Mouse (Mus musculus) olfactory bulb, adult 2 months (tissue): Measurements from ENCODE around the gene Bco2. TPM values are rescaled to one million over a fixed set of nuclear protein-coding genes. Genes with fewer than 3 reads are reported as not detected.

ENCODE experiments used
- H3K27ac ChIP-seq: fragments of 200-500 bp; 2 replicates; pipeline ENCODE4 v1.5.1; 2012; ENCODE audit warnings: low read depth, low read length; ENCODE audit not compliant: insufficient read depth
- H3K4me1 ChIP-seq: fragments of 200-500 bp; 2 replicates; pipeline ENCODE4 v1.6.1; 2012; ENCODE audit warnings: low read length; ENCODE audit not compliant: control insufficient read depth, insufficient read depth
- H3K4me3 ChIP-seq: fragments of 200-500 bp; 2 replicates; pipeline ENCODE4 v1.5.1; 2012; ENCODE audit warnings: mild to moderate bottlenecking, low read depth, low read length, moderate library complexity; ENCODE audit not compliant: insufficient read depth
- CTCF ChIP-seq: fragments of 200-500 bp; IDR thresholded peaks from 2 replicates; pipeline ENCODE4 v1.5.1; 2012; ENCODE audit warnings: low read depth, mild to moderate bottlenecking, low read length, moderate library complexity; ENCODE audit not compliant: insufficient read depth
- POLR2A ChIP-seq: fragments of 200-500 bp; IDR thresholded peaks from 2 replicates; pipeline ENCODE4 v1.6.1; 2012; ENCODE audit warnings: mild to moderate bottlenecking, low read depth, low read length, moderate library complexity; ENCODE audit not compliant: insufficient read depth
- WGBS: fragments of 180-500 bp; shearing (Covaris S2); methylation state at CpG from one replicate; pipeline ENCODE4 v1.1.7; 2018; 5-methylcytosine and 5-hydroxymethylcytosine counted together
- polyA plus RNA-seq: library from polyadenylated mRNA; stranded (reverse); fragments of >200 nt; gene quantifications from 2 replicates; pipeline ENCODE4 v1.2.4, GENCODE M21; 2012; ENCODE audit warnings: low replicate concordance; ENCODE audit not compliant: missing spikeins, insufficient read depth, insufficient read length

Gene Bco2
- polyA plus RNA-seq, 1 experiment = not detected

DNA sequence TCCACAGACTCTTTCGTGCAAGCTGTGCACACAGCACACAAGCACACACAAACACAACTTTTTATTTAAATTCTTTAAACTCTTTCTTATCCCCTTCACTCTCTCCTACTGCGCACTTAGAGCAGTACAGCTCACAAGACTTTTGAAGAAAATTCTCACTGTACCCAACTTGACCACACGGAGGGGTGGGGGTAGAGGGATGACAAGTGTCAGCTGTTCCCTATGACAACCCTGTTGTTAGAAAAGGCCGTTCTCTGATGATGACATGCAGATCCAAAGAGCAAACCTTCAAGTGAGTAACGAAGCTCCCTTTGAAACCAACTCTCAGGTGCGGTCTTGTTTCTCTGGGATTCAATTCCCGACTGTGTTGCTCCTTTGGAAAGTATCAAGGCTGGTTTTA, 27.1 kb downstream of the Bco2 start:
- TF ChIP-seq POLR2A (no peak), CTCF (no peak)
- Histone ChIP-seq H3K4me1 (no peaks in the 10 kb centered on the region), H3K4me3 (peak overlapping the region; percentile 67), H3K27ac (no peak overlapping the region; the same call in 1 of the 2 replicates)
- WGBS = 30% methylated on average over 7 of the region's 7 CpGs

DNA sequence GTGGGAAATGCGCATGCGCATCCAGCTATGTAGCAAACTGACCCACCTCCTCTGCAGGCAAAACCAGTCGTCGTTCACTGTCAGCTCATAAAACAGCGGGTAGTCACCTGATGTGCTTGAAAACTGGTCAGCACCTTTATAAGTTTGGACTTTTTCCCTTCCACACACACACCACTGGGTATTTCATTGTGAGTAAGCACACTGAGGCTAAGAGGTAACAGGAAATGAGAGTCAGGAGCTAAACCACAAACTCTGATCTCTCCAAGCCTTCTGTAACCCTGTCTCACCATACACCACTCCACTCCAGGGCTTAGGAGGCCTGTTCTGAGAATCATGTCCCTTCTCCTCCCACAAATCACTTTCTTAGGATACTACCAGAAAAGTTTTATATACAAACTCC, 29.4 kb downstream of the Bco2 start:
- WGBS = 83% methylated on average over 5 of the region's 5 CpGs
- H3K27ac ChIP-seq = no peak overlapping the region
- H3K4me3 ChIP-seq = no peak overlapping the region
- no peaks in the 10 kb centered on the region for H3K4me1 ChIP-seq
- no peak for TF ChIP-seq POLR2A
- TF ChIP-seq CTCF = no peak

DNA sequence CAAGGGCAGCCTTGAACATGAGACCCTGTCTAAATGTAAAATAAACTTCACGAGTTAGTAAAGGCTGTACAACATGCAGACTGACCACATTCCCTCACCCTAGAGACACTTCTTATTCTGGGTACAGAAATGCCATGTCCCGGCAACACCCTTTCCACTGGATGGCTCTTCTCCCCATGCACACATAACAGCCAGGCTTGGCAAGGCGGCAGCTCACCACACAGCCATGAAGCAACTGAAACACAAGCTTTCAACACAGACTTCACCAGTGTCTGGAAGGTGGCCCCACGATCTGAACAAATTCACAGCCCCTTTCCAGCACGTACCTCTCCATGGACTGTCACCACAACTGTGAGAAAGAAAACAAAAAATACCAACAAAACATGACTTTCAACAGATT, 30.0 kb downstream of the Bco2 start:
- Histone ChIP-seq H3K4me3 (no peak overlapping the region), H3K4me1 (no peaks in the 10 kb centered on the region), H3K27ac (no peak overlapping the region)
- no peak for TF ChIP-seq CTCF
- no peak for TF ChIP-seq POLR2A
- WGBS = 90% methylated on average over 5 of the region's 5 CpGs

DNA sequence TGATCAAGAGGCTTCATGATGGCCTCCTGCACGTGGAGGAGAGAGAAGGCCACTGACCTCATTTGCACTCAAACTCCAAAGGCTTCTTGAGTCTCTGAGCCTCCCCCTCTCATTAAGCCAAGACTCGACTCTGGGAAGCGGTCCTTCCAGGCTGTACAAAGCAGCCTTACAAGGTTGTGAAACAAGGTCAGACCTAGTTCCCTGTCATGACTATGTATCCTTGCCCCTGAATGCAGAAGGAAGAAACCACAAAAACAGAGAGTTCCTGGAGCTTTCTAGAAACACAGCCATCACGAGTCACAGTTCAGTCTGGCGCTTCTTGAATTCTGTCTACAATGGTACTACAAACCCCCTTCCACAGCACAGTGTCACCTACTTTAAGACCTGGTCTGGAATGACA, 32.4 kb downstream of the Bco2 start:
- 57% methylated on average over 5 of the region's 5 CpGs for WGBS
- H3K4me1 ChIP-seq = no peaks in the 10 kb centered on the region
- TF ChIP-seq POLR2A (no peak), CTCF (no peak)
- no peak overlapping the region for H3K4me3 ChIP-seq
- no peak overlapping the region for H3K27ac ChIP-seq

DNA sequence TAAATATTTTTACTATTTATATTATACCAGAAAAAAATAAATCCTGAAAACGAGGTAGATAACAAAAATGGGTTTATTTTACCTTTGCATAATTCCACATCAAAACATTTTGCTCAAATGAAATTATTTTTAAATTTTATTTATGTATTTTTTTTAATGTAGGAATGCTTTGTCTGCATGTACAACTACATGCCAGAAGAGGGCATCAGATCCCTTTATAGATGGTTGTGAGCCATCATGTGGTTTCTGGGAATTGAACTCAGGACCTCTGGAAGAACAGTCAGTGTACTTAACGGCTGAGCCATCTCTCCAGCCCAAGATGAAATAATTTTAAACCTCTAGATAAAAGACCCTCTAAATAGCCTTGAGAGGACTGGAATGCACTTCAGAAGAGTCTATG, 33.4 kb downstream of the Bco2 start:
- Histone ChIP-seq H3K4me1 (no peaks in the 10 kb centered on the region), H3K4me3 (no peak overlapping the region), H3K27ac (no peak overlapping the region)
- TF ChIP-seq CTCF = no peak
- TF ChIP-seq POLR2A = no peak
- 68% methylated on average over 2 of the region's 2 CpGs for WGBS

DNA sequence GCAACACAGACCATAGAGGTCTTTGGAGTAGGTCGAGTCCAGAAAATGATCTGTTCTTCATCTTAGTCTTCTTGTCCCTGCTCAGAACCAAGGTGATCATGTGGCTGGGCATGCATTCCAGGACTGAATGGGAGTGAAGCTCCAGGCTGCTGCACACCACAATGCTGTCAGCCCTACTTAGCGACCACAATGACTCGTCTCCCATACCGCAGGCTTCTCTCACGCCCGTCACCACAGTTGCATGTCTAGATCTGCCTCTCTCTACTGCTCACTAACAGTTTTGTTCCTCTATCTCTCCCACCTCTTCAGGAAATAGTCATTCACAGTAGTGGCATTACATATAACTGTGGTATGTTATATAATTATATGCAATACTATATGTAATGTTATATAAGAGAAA, 34.2 kb downstream of the Bco2 start:
- no peak for TF ChIP-seq POLR2A
- TF ChIP-seq CTCF = no peak
- WGBS = 91% methylated on average over 6 of the region's 6 CpGs
- Histone ChIP-seq H3K4me3 (no peak overlapping the region), H3K4me1 (no peaks in the 10 kb centered on the region), H3K27ac (no peak overlapping the region)

DNA sequence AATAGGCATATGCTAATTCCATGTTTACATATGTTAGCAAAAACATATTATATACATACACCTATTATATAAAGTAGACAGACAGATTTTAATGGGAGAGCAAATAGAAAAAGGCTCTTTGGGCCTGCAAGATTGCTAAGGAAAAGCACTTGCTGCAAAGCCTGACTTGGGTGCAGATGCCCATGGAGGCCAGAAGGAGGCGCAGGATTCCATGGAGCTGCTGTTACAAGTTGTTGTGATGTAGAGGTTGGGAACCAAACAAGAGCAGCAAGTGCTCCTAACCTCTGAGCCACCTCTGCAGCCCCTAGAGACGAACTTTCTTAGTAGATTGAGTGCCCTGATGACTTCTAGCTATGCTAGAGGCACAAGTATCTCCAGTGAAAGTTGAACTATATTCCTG, 36.2 kb downstream of the Bco2 start:
- Histone ChIP-seq H3K4me3 (no peak overlapping the region), H3K27ac (no peak overlapping the region), H3K4me1 (no peaks in the 10 kb centered on the region)
- TF ChIP-seq POLR2A (no peak), CTCF (no peak; the same call in 1 of the 2 replicates)
- WGBS = 37% methylated on average over 2 of the region's 2 CpGs

DNA sequence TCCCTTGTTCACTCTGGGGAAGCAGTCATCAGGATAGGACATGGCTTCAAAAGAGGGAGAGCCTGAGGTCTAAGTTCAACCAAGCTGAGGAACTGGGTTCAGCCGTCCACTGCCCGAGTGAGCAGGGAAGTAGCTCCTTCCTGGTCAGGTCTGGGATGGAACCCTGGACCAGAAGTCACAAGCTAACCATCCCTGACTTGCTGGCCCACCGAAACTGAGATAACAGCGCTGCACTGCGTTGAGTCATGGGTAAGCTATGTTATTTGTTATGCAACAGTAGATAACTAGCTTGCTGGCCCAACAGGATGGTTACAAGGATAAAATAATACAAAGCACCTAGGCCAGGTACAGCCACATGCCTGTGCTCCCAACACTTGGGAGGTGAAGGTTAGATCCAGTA, 39.5 kb downstream of the Bco2 start:
- TF ChIP-seq CTCF = no peak
- no peak for TF ChIP-seq POLR2A
- 87% methylated on average over 5 of the region's 5 CpGs for WGBS
- Histone ChIP-seq H3K4me3 (no peak overlapping the region), H3K4me1 (no peaks in the 10 kb centered on the region), H3K27ac (no peak overlapping the region)

DNA sequence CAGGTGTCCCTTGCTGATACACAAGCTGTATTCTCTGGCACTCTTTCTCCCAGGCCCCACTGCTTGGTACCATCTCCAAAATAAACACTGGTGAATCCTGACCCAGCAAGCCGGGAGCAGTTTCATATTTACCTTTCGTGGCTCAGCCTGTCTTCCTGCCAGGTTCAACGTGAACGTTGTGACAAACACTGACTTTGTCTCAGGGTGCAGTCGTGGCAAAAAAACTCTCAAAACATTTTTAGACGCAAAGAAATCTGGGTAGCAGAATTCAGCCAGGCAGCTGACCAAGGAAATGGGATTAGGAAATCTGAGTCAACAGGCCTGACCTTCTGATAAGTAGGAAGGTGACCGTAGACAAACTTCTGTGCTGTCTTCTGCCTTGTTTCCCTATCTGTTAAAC, 47.4 kb downstream of the Bco2 start:
- no peak overlapping the region for H3K27ac ChIP-seq
- TF ChIP-seq POLR2A (no peak), CTCF (no peak)

DNA sequence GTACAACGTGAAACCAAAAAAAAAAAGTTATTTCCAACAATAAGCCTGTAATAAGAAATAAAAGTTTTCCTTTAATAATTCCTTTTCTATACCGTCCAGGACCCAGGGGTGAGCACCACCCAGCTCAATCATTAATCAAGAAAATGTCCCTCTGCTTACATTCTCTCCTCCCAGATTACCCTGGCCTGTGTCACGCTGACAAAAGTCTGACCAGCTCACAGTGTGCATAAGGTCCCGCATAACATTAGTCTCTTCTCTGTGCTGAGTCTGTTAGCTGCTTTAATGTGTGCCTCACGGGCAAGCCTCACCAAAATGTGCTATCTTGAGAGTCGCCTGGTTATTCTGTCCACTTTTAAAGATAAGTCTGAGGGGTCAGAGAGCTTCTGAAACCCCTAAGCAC, 49.6 kb downstream of the Bco2 start:
- Histone ChIP-seq H3K4me1 (no peaks in the 10 kb centered on the region), H3K4me3 (no peak overlapping the region), H3K27ac (no peak overlapping the region)
- TF ChIP-seq CTCF (no peak), POLR2A (no peak)
- WGBS = 70% methylated on average over 6 of the region's 6 CpGs

More for the DNA sequence above, 47.4 kb downstream of the Bco2 start:
- 79% methylated on average over 7 of the region's 7 CpGs for WGBS
- no peak overlapping the region for H3K4me3 ChIP-seq
- no peaks in the 10 kb centered on the region for H3K4me1 ChIP-seq

DNA sequence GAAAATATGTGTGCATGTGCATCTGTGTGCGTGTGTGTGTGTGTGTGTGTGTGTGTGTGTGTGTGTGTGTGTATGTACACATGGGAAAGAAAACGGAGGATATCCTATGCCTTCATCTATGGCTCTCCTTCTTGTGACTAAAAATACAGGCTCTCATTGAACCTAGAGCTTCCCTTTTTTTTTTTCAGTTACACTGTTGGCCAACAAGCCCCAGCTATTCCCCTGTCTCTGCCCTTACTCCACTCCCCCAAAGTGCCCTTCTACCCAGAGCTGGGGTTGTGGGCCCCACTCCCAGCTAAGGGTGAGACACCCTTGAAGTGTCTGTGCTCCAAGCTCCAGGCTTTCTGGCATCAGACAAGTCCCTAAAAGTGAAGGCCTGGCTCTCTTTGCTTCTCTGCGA, 52.0 kb downstream of the Bco2 start:
- Histone ChIP-seq H3K4me3 (no peak overlapping the region), H3K27ac (no peak overlapping the region), H3K4me1 (no peaks in the 10 kb centered on the region)
- TF ChIP-seq CTCF (no peak), POLR2A (no peak)
- WGBS = 95% methylated on average over 3 of the region's 3 CpGs
